Mouse (Mus musculus): ENCODE measurements around the gene Chchd6. TPM values are rescaled to one million over a fixed set of nuclear protein-coding genes. Genes with fewer than 3 reads are reported as not detected.

Gene Chchd6
- polyA plus RNA-seq, 2 experiments = 12.1 to 16.3 TPM

DNA sequence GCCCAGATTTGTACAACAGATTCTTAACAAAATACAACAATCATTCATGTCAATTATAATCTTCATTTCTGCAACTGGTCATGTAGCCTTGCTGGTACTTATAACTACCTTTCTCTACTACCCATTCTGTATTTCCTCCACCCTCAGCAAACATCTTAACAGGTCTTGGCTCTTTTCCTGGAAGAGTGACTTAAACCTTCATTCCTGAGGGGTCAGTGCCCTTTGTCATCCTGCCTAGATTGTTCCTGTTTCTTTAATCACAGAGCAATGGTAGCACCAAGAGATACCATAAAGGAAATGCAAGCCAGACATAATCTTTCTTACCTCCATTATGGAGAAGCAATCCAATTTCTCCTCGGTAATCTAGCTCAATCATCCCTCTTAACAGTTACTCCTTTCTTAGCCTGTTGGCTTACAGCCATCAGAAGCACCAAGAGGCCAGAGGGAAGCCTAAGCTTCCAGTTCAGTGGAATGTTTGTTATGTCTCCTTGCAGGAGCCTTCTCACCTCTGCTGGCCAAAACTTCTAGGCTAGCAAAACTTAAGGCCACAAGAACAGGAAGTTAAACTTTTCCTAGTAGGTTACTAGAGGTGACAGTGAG lies 59.7 kb downstream of the Chchd6 start:
- peaks cover 2 to 9% of the 10 kb centered on the region in 2 experiments; a peak in 3 of 4 replicates for H3K4me1 ChIP-seq (replicated peaks; ENCODE audit: control insufficient read depth in 2 of 2, insufficient read depth in 2 of 2, low read length in 1 of 2)
- 41% methylated on average over 1 of the region's 1 CpGs for WGBS (ENCODE audit: insufficient replicate concordance)
- H3K27me3 ChIP-seq (ENCODE audit: control insufficient read depth, insufficient read depth, low read length) = no peaks in the 10 kb centered on the region
- ATAC-seq (ENCODE audit: insufficient read depth) (no peak), DNase-seq (ENCODE audit: low read depth in 3 of 3, low spot score in 3 of 3) (no peak)
- H3K4me2 ChIP-seq (ENCODE audit: low read depth) = no peak overlapping the region
- TF ChIP-seq CTCF (IDR thresholded peaks at IDR 0.05; ENCODE audit: low read depth) = no peak
- TF ChIP-seq EP300 (IDR thresholded peaks at IDR 0.05; ENCODE audit: low read depth) = no peak
- no peaks in the 10 kb centered on the region for H3K9me3 ChIP-seq (ENCODE audit: control insufficient read depth, low read length)
- H3K27ac ChIP-seq = no peak overlapping the region
- no peak overlapping the region for H3K9ac ChIP-seq (replicated peaks)
- H3K36me3 ChIP-seq (replicated peaks; ENCODE audit: control insufficient read depth, insufficient read depth, low read depth) = no peaks in the 10 kb centered on the region
- no peak overlapping the region for H3K4me3 ChIP-seq (ENCODE audit: insufficient read depth in 1 of 2, low read depth in 2 of 2, low read length in 2 of 2)

DNA sequence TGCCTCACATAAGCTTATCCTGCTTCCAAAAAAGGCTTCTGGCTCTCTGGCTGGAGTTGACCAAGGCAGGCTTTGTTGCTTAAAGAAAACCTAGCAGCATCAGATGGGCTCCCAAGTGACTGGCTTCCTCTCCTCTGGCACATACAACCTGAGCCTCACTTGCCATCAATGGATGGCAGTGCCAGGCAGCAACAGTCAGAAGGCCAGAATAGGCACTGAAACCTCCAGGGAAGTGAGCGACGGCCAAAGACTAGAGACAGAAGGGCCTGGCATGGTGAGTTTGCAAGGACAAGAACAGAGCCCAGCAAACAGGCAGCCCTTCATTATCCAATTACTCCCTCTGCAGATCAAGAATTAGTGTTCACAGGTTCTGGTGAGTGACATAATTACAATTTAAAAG lies 70.7 kb downstream of the Chchd6 start:
- H3K4me3 ChIP-seq (ENCODE audit: insufficient read depth in 1 of 2, low read depth in 2 of 2, low read length in 2 of 2) = no peak overlapping the region
- no peaks in the 10 kb centered on the region for H3K27me3 ChIP-seq (ENCODE audit: control insufficient read depth, insufficient read depth, low read length)
- no peak overlapping the region for H3K4me2 ChIP-seq (ENCODE audit: low read depth)
- H3K9ac ChIP-seq (replicated peaks) = no peak overlapping the region
- no peaks in the 10 kb centered on the region for H3K4me1 ChIP-seq (replicated peaks; ENCODE audit: control insufficient read depth in 2 of 2, insufficient read depth in 2 of 2, low read length in 1 of 2)
- no peaks in the 10 kb centered on the region for H3K9me3 ChIP-seq (ENCODE audit: control insufficient read depth, low read length)
- H3K36me3 ChIP-seq (replicated peaks; ENCODE audit: control insufficient read depth, insufficient read depth, low read depth) = no peaks in the 10 kb centered on the region
- WGBS (ENCODE audit: insufficient replicate concordance) = 81% methylated on average over 2 of the region's 2 CpGs
- DNase-seq (ENCODE audit: low read depth in 3 of 3, low spot score in 3 of 3) = no peak
- no peak for ATAC-seq (ENCODE audit: insufficient read depth)
- H3K27ac ChIP-seq = no peak overlapping the region
- no peak for TF ChIP-seq EP300 (IDR thresholded peaks at IDR 0.05; ENCODE audit: low read depth)
- no peak for TF ChIP-seq CTCF (IDR thresholded peaks at IDR 0.05; ENCODE audit: low read depth)

- H3K9me3 ChIP-seq (ENCODE audit: control insufficient read depth, low read length) = no peaks in the 10 kb centered on the region
- H3K4me1 ChIP-seq (replicated peaks; ENCODE audit: control insufficient read depth in 2 of 2, insufficient read depth in 2 of 2, low read length in 1 of 2) = no peaks in the 10 kb centered on the region
- H3K36me3 ChIP-seq (replicated peaks; ENCODE audit: control insufficient read depth, insufficient read depth, low read depth) = no peaks in the 10 kb centered on the region
- ATAC-seq (ENCODE audit: insufficient read depth) = no peak
- DNase-seq (ENCODE audit: low read depth in 3 of 3, low spot score in 3 of 3) = no peak
- TF ChIP-seq EP300 (IDR thresholded peaks at IDR 0.05; ENCODE audit: low read depth) (no peak), CTCF (IDR thresholded peaks at IDR 0.05; ENCODE audit: low read depth) (no peak)
- no peaks in the 10 kb centered on the region for H3K27me3 ChIP-seq (ENCODE audit: control insufficient read depth, insufficient read depth, low read length)
- H3K27ac ChIP-seq = no peak overlapping the region
- H3K9ac ChIP-seq (replicated peaks) = no peak overlapping the region
- H3K4me2 ChIP-seq (ENCODE audit: low read depth) = no peak overlapping the region
- H3K4me3 ChIP-seq (ENCODE audit: insufficient read depth in 1 of 2, low read depth in 2 of 2, low read length in 2 of 2) = no peak overlapping the region
Measured at GRCm38 (mm10) chr6:89510154-89510553, 85.3 kb downstream of the Chchd6 start.

GRCm38 (mm10) chr6:89508725-89509124 lies 86.7 kb downstream of the Chchd6 start:
- no peak overlapping the region for H3K9ac ChIP-seq (replicated peaks)
- TF ChIP-seq EP300 (IDR thresholded peaks at IDR 0.05; ENCODE audit: low read depth) (no peak), CTCF (IDR thresholded peaks at IDR 0.05; ENCODE audit: low read depth) (no peak)
- WGBS (ENCODE audit: insufficient replicate concordance) = 39% methylated on average over 2 of the region's 2 CpGs
- H3K4me2 ChIP-seq (ENCODE audit: low read depth) = no peak overlapping the region
- no peaks in the 10 kb centered on the region for H3K27me3 ChIP-seq (ENCODE audit: control insufficient read depth, insufficient read depth, low read length)
- H3K4me3 ChIP-seq (ENCODE audit: insufficient read depth in 1 of 2, low read depth in 2 of 2, low read length in 2 of 2) = no peak overlapping the region
- H3K9me3 ChIP-seq (ENCODE audit: control insufficient read depth, low read length) = no peaks in the 10 kb centered on the region
- H3K27ac ChIP-seq = no peak overlapping the region
- H3K36me3 ChIP-seq (replicated peaks; ENCODE audit: control insufficient read depth, insufficient read depth, low read depth) = no peaks in the 10 kb centered on the region
- ATAC-seq (ENCODE audit: insufficient read depth) (no peak), DNase-seq (ENCODE audit: low read depth in 3 of 3, low spot score in 3 of 3) (no peak)
- H3K4me1 ChIP-seq (replicated peaks; ENCODE audit: control insufficient read depth in 2 of 2, insufficient read depth in 2 of 2, low read length in 1 of 2) = no peaks in the 10 kb centered on the region

- Histone ChIP-seq H3K4me1 (replicated peaks; ENCODE audit: control insufficient read depth in 2 of 2, insufficient read depth in 2 of 2, low read length in 1 of 2) (no peaks in the 10 kb centered on the region), H3K9ac (replicated peaks) (no peak overlapping the region), H3K4me2 (ENCODE audit: low read depth) (no peak overlapping the region), H3K27me3 (ENCODE audit: control insufficient read depth, insufficient read depth, low read length) (no peaks in the 10 kb centered on the region), H3K9me3 (ENCODE audit: control insufficient read depth, low read length) (no peaks in the 10 kb centered on the region), H3K4me3 (ENCODE audit: insufficient read depth in 1 of 2, low read depth in 2 of 2, low read length in 2 of 2) (no peak overlapping the region), H3K36me3 (replicated peaks; ENCODE audit: control insufficient read depth, insufficient read depth, low read depth) (no peaks in the 10 kb centered on the region), H3K27ac (no peak overlapping the region)
- DNase-seq (ENCODE audit: low read depth in 3 of 3, low spot score in 3 of 3) (no peak), ATAC-seq (ENCODE audit: insufficient read depth) (no peak)
- TF ChIP-seq CTCF (IDR thresholded peaks at IDR 0.05; ENCODE audit: low read depth) = no peak
- TF ChIP-seq EP300 (IDR thresholded peaks at IDR 0.05; ENCODE audit: low read depth) = no peak
Measured at GRCm38 (mm10) chr6:89508263-89508662, 87.2 kb downstream of the Chchd6 start.
